Mouse (Mus musculus) gastrocnemius, postnatal 10 days (tissue): ENCODE measurements at regions not wholly inside any gene's neighbourhood (a gene's known extent, or its start where the extent isn't known, plus 50 kb on each side); places are given as distances from the start of the nearest gene placed in this dataset.

Experiments used
- DNase-seq: peaks from one replicate; pipeline ENCODE4 v3.0.0; 2021; ENCODE audit warnings: mixed read lengths

GRCm38 (mm10) chr15:52959711-52960110, 925.0 kb upstream of the Gm7489 start:
- no peak for DNase-seq

- DNase-seq, result no peak
Measured at GRCm38 (mm10) chr15:52961491-52961890, 923.2 kb upstream of the Gm7489 start.

- no peak for DNase-seq
Measured at GRCm38 (mm10) chr15:52963918-52964317, 920.8 kb upstream of the Gm7489 start.

DNA sequence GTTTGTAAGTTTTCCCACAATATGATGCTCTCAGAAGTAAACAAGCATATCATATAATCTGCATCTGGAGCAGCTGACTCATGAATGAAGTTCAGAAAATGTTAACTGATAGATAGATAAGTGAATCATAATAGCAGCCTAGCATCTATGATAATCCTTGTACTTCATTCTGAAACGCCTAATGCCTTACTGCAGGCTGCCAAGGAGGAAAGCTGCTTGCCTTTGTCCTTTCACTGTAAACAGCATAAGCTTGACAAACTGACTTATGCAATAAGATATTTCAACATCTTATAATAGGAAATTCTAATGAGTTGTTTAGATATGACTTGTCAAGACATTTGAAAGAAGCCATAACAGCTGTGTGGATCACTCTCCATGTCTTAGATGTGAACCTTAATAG, 920.3 kb upstream of the Gm7489 start:
- no peak for DNase-seq

DNA sequence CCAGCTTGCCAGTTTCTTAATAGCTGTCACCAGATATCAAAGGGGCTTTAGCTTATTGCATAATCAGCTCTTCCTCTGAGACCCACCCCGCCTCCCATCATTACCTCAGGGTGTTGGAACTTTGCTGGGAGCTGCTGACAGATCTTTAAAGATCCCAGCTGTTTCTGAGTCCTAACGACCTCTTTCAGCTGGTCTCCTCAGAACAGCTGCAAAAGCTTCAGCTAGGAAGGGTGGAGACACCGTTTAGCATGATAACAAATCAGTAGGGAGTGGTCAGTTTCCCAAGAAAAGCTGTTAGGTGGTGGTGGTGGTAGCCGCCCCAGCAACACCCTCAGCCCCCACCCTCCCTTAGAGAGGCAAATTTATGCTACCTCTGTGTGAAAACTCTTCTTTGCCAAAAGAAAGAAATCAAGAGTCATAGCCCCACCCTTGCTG, 916.9 kb upstream of the Gm7489 start:
- DNase-seq, result peak; percentile 7

- peak; percentile 17 for DNase-seq
Measured at GRCm38 (mm10) chr15:52982821-52983220, 901.9 kb upstream of the Gm7489 start.

- no peak for DNase-seq
Measured at GRCm38 (mm10) chr15:52990580-52990979, 894.1 kb upstream of the Gm7489 start.

- DNase-seq, result no peak
Measured at GRCm38 (mm10) chr15:52994351-52994750, 890.4 kb upstream of the Gm7489 start.

- no peak for DNase-seq
Measured at GRCm38 (mm10) chr15:52999200-52999599, 885.5 kb upstream of the Gm7489 start.

DNA sequence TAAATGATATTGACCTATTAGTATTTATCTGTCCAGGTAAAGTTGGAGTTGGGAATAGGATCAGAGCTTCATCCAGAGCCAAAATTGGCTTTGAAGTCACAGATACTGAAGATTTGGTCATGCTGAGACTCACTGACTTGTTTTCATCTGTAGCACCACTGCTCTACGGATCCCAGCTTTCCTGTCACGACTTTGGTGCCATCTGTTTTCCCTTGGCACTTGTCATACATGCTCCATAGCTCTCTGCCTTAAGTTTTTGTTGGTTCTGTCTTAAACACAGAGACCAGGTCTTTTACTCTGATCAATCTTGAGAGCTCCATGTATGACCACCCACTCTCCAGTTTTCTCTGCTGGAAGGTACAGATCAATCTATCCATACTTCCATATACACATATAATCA, 884.9 kb upstream of the Gm7489 start:
- no peak for DNase-seq

DNA sequence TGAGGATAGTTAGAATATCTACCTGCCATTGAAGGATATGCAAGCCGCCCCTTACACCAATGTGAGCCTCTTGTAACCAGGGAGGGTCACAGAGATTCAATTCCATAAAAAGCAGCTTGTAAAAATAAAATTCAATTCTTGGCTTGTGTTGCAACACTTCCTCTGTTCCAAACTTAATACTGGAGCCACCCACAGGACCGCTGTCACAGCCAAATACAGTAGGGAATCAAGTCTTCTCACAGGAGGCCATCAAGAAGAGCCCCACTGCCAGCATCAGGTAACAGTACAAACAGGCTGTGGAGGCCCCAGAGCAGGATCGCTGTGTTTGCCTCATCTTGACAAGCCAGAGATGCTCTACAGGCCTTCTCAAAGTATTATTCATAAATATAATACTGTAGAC, 883.3 kb upstream of the Gm7489 start:
- DNase-seq, result no peak

DNA sequence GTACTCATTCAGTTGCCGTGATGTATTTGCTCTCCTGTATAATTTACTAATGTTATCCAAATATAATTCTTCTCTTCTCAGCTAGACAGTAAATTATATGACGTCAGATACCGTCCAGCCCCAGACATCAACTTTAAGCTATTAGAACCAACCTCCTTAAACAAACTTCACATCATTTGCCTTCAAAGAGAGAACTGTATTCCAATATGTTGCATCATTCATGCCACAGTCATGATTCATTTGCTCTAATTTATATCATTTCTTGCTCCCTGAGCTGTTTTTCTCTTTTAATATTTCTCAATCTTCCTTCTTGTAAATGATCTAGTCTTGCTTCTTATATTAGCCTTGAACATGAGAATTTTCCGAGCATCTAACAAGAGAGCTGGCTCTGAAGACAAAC, 882.7 kb upstream of the Gm7489 start:
- DNase-seq, result no peak

- no peak for DNase-seq
Measured at GRCm38 (mm10) chr15:53004078-53004477, 880.6 kb upstream of the Gm7489 start.

GRCm38 (mm10) chr15:53006844-53007243, 877.9 kb upstream of the Gm7489 start:
- no peak for DNase-seq

GRCm38 (mm10) chr15:53009337-53009736, 875.4 kb upstream of the Gm7489 start:
- DNase-seq, result no peak
